Mouse (Mus musculus): ENCODE results near the gene Bmt2. TPM values are rescaled to one million over a fixed set of nuclear protein-coding genes. Genes with fewer than 3 reads are reported as not detected.

The Bmt2 gene
- total RNA-seq (2021) = 1 to 10 TPM; 7.4 to 8.8 TPM
- long read RNA-seq, experiment 1, full-length matches to known transcripts = 1 of 5 reads
- long read RNA-seq, experiment 1, partial matches to known transcripts = 0 of 5 reads
- long read RNA-seq, experiment 1, other reads (novel, unspliced or antisense) = 4 of 5 reads
- long read RNA-seq, experiment 2, full-length matches to known transcripts = 8 of 11 reads
- long read RNA-seq, experiment 2, partial matches to known transcripts = 0 of 11 reads
- long read RNA-seq, experiment 2, other reads (novel, unspliced or antisense) = 3 of 11 reads

- intact Hi-C loops (cut with DNase I) = loop anchor here (5.0 kb wide), 1 partner anchor 71 kb away; the partner anchor contains the start of gene Tmem168
- DNase-seq = peak; percentile 99
These were observed at the start of gene Bmt2 for GRCm38 (mm10) chr6:13677818-13678282. TSS of gene Bmt2 (minus strand) at chr6:13677966.

GRCm38 (mm10) chr6:13722166-13722565 is 44.4 kb upstream of the Bmt2 start:
- intact Hi-C loops (cut with DNase I) = no loop called here
- no peak for DNase-seq

GRCm38 (mm10) chr6:13714867-13715266 is 37.1 kb upstream of the Bmt2 start:
- no peak for DNase-seq
- intact Hi-C loops (cut with DNase I) = no loop called here

- DNase-seq = no peak
- intact Hi-C loops (cut with DNase I) = no loop called here
These were observed 19.1 kb upstream of the Bmt2 start for GRCm38 (mm10) chr6:13696882-13697281.

GRCm38 (mm10) chr6:13695103-13695845 is 17.5 kb upstream of the Bmt2 start:
- no peak for DNase-seq
- intact Hi-C loops (cut with DNase I) = no loop called here

GRCm38 (mm10) chr6:13691657-13692294 is 14.0 kb upstream of the Bmt2 start:
- no peak for DNase-seq
- intact Hi-C loops (cut with DNase I) = no loop called here

- no peak for DNase-seq
- intact Hi-C loops (cut with DNase I) = no loop called here
These were observed 12.6 kb upstream of the Bmt2 start for GRCm38 (mm10) chr6:13690398-13690797.

- intact Hi-C loops (cut with DNase I) = loop anchor here (10.0 kb wide), 1 partner anchor 181 kb away; no protein-coding TSS in a partner anchor
- DNase-seq = no peak
These were observed 6.3 kb upstream of the Bmt2 start for GRCm38 (mm10) chr6:13683929-13684595.

GRCm38 (mm10) chr6:13678349-13678748 is 583 bp upstream of the Bmt2 start:
- intact Hi-C loops (cut with DNase I) = loop anchor here (5.0 kb wide), 1 partner anchor 71 kb away; the partner anchor contains the start of gene Tmem168
- DNase-seq = no peak

- intact Hi-C loops (cut with DNase I) = loop anchor here (5.0 kb wide), 1 partner anchor 70 kb away; the partner anchor contains the start of gene Tmem168
- DNase-seq = peak in 1 of 2 experiments; percentile 46
These were observed 515 bp downstream of the Bmt2 start for GRCm38 (mm10) chr6:13677141-13677761.

- no peak for DNase-seq
- intact Hi-C loops (cut with DNase I) = loop anchor here (5.0 kb wide), 1 partner anchor 69 kb away; the partner anchor contains the start of gene Tmem168
These were observed 1.6 kb downstream of the Bmt2 start for GRCm38 (mm10) chr6:13676196-13676595.

- intact Hi-C loops (cut with DNase I) = loop anchor here (5.0 kb wide), 1 partner anchor 67 kb away; the partner anchor contains the start of gene Tmem168
- no peak for DNase-seq
These were observed 3.0 kb downstream of the Bmt2 start for GRCm38 (mm10) chr6:13674600-13675305.

GRCm38 (mm10) chr6:13665646-13666045 is 12.1 kb downstream of the Bmt2 start:
- no peak for DNase-seq
- intact Hi-C loops (cut with DNase I) = no loop called here

GRCm38 (mm10) chr6:13658016-13658415 is 19.8 kb downstream of the Bmt2 start:
- DNase-seq = no peak
- intact Hi-C loops (cut with DNase I) = no loop called here

- DNase-seq = no peak
- intact Hi-C loops (cut with DNase I) = no loop called here
These were observed 23.7 kb downstream of the Bmt2 start for GRCm38 (mm10) chr6:13654081-13654480.

GRCm38 (mm10) chr6:13652284-13652683 is 25.5 kb downstream of the Bmt2 start:
- intact Hi-C loops (cut with DNase I) = no loop called here
- no peak for DNase-seq

- intact Hi-C loops (cut with DNase I) = no loop called here
- DNase-seq = no peak
These were observed 26.9 kb downstream of the Bmt2 start for GRCm38 (mm10) chr6:13650854-13651253.

- no peak for DNase-seq
- intact Hi-C loops (cut with DNase I) = no loop called here
These were observed 29.5 kb downstream of the Bmt2 start for GRCm38 (mm10) chr6:13648305-13648704.

- intact Hi-C loops (cut with DNase I) = no loop called here
- no peak for DNase-seq
These were observed 41.2 kb downstream of the Bmt2 start for GRCm38 (mm10) chr6:13636582-13636989.

Data from gastrocnemius, postnatal 36 days (tissue).